Mouse (Mus musculus) liver, embryonic 13.5 days (tissue): ENCODE measurements around the gene 4930579G24Rik. TPM values are rescaled to one million over a fixed set of nuclear protein-coding genes. Genes with fewer than 3 reads are reported as not detected.

Experiments
- polyA plus RNA-seq: library from polyadenylated mRNA; unstranded; fragments of >200 nt; fragmentation: Nextera tagmentation; extraction: Ambion mirVana; gene quantifications from 2 replicates; pipeline ENCODE4 v1.2.1, GENCODE M21; 2015

Gene 4930579G24Rik
- polyA plus RNA-seq, 1 experiment from 2014 or later = 20.5 TPM

Other genes with a start within 250 kb of the 4930579G24Rik start
- gene Fnip2, start 61.3 kb upstream of the 4930579G24Rik start, polyA plus RNA-seq = 3.5 and 3.8 TPM in 2 replicates
- 164 and 208 TPM in 2 replicates for gene Ppid, start 37.7 kb upstream of the 4930579G24Rik start, polyA plus RNA-seq
- 38.8 and 45.8 TPM in 2 replicates for gene Etfdh, start 421 bp downstream of the 4930579G24Rik start, polyA plus RNA-seq
- not detected in 2 replicates for gene Rxfp1, start 108.8 kb downstream of the 4930579G24Rik start, polyA plus RNA-seq
- 1.9 and 2.7 TPM in 2 replicates for gene Tmem144, start 223.7 kb downstream of the 4930579G24Rik start, polyA plus RNA-seq